Mouse (Mus musculus) erythroblast, embryonic 14.5 days (primary cell): ENCODE measurements around the gene Tspan3. TPM values are rescaled to one million over a fixed set of nuclear protein-coding genes. Genes with fewer than 3 reads are reported as not detected.

ENCODE experiments used
- H3K27me3 ChIP-seq: 2 replicates; pipeline ENCODE4 v1.6.1; 2012; ENCODE audit warnings: inconsistent platforms; ENCODE audit not compliant: control insufficient read depth
- H3K36me3 ChIP-seq: 2 replicates; pipeline ENCODE4 v1.6.1; 2012; ENCODE audit warnings: mild to moderate bottlenecking, inconsistent platforms; ENCODE audit not compliant: control insufficient read depth
- H3K4me1 ChIP-seq: 2 replicates; pipeline ENCODE4 v1.6.1; 2012; ENCODE audit warnings: inconsistent platforms; ENCODE audit not compliant: control insufficient read depth
- H3K4me3 ChIP-seq: replicated peaks from 2 replicates; pipeline ENCODE3; 2012; ENCODE audit warnings: moderate library complexity, mild to moderate bottlenecking, inconsistent platforms
- H3K9me3 ChIP-seq: 2 replicates; pipeline ENCODE4 v1.6.1; 2012; ENCODE audit warnings: low read length, inconsistent platforms, mixed read lengths; ENCODE audit not compliant: control insufficient read depth
- GATA1 ChIP-seq: IDR thresholded peaks from 2 replicates; pipeline ENCODE4 v1.6.1; 2012; ENCODE audit warnings: low read length, inconsistent platforms, mixed read lengths
- TAL1 ChIP-seq: IDR thresholded peaks from 3 replicates; pipeline ENCODE4 v1.6.1; 2012; ENCODE audit warnings: low read length, inconsistent platforms, mixed read lengths
- polyA plus RNA-seq: library from polyadenylated mRNA; stranded (reverse); fragments of >175 nt; gene quantifications from 2 replicates; pipeline ENCODE4 v1.2.3, GENCODE M21; 2012

The Tspan3 gene
- polyA plus RNA-seq, 1 experiment: 0.20 TPM

DNA sequence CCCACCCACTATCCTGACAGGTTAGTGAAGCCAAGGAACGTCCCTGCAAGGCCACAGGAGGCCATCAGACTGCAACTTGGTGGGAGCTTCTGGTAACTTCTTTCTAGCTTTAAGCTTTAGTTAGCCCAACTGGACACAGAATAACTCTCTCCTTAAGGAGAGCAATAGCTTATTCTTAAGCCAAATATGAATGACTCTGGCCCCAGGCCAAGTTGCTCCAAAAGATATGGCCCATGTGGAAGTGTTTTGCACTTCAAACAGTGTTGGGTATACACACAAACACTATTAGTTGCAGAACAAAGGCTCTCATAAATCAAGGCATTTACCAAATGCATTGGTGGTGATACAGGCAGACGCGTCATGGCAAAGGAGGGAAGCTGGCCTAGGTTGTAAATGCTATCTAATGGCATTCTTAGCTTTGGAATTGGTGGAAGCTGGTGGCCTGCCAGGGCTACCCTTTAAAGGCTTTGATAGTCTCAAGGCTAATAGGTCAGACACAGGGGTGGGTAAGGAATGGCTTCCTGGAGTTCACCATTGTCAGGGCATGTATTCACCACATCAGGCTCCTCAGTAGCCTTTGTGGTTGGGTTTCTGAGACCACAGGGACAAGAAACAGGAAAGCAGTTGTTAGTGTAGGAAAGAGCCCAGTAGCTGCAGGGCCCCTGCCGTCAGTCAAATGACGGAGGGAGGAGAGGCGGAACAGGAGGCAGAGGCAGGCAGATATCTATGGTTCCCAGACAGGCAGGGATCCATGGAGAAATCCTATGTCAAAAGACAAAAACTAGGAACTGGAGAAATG is 58.8 kb downstream of the Tspan3 start:
- H3K4me1 ChIP-seq: no peaks in the 10 kb centered on the region
- H3K9me3 ChIP-seq: no peaks in the 10 kb centered on the region
- TF ChIP-seq GATA1 (no peak), TAL1 (no peak)
- no peaks in the 10 kb centered on the region for H3K27me3 ChIP-seq
- H3K36me3 ChIP-seq: no peaks in the 10 kb centered on the region
- no peak overlapping the region for H3K4me3 ChIP-seq

DNA sequence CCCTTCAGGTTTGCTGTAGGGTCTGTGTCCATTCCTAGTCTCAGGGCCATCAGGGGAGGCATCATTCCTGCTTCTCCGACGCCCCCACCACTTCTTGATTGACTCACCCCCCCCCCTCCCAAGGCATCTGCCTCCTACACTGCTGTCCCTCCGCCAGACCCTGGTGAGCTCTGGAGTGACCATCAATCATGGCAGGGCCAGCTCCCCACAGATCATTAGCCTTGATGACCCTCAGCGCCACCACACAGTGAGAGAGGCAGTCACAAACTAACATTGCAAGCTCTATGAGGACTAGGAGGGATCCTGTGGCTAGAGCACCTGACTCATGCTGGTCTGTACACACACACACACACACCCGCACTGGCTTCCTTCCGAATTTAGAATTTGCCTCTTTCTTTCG is 60.4 kb downstream of the Tspan3 start:
- TF ChIP-seq GATA1 (no peak), TAL1 (no peak)
- no peaks in the 10 kb centered on the region for H3K4me1 ChIP-seq
- no peaks in the 10 kb centered on the region for H3K27me3 ChIP-seq
- H3K36me3 ChIP-seq: no peaks in the 10 kb centered on the region
- no peaks in the 10 kb centered on the region for H3K9me3 ChIP-seq
- H3K4me3 ChIP-seq: no peak overlapping the region

DNA sequence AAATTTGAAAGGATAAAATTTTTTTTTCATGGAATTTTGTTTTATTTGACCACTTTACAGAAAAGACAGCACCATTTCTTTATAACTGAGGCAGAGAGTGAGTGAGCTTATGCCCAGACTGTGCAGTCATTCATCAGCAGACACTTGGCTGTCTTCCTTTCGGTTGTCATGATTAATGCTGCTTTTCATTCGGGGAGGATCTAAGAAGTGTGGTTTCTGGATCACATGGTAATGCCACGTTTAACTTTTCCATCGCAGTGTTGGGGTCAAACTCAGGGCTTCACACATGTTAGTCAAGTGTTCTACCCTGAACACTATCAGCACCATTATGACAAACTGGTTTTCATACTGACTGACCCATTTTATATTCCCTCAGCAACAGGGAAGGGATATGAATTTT is 64.3 kb downstream of the Tspan3 start:
- H3K36me3 ChIP-seq: no peaks in the 10 kb centered on the region
- H3K4me1 ChIP-seq: no peaks in the 10 kb centered on the region
- TF ChIP-seq TAL1 (no peak), GATA1 (no peak)
- H3K9me3 ChIP-seq: no peaks in the 10 kb centered on the region
- no peaks in the 10 kb centered on the region for H3K27me3 ChIP-seq
- no peak overlapping the region for H3K4me3 ChIP-seq

DNA sequence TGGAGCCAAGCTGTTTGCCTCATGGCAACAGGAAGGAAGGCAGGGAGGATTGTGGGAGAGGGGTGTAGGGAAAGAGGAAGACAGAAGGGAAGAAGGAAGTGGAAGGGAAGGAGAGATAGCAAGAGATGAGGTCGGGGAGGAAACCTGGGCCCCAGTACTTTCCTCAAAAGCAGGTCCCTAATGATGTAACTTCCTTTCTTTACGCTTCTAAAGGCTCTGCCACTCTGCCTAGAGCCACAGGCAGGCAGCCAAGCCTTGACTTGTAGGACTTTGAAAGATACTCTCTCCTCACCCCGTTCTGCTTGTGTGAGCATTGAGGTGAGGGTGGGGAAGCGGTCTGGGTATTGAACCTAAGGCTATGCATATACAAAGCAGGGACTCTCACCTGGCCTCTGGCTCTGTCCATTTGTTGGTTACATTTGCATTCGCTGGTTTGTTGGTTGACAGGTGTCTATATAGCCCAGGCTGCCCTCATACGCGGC is 65.2 kb downstream of the Tspan3 start:
- no peaks in the 10 kb centered on the region for H3K27me3 ChIP-seq
- H3K9me3 ChIP-seq: no peaks in the 10 kb centered on the region
- no peaks in the 10 kb centered on the region for H3K4me1 ChIP-seq
- H3K36me3 ChIP-seq: no peaks in the 10 kb centered on the region
- TF ChIP-seq GATA1 (no peak), TAL1 (no peak)
- H3K4me3 ChIP-seq: no peak overlapping the region

DNA sequence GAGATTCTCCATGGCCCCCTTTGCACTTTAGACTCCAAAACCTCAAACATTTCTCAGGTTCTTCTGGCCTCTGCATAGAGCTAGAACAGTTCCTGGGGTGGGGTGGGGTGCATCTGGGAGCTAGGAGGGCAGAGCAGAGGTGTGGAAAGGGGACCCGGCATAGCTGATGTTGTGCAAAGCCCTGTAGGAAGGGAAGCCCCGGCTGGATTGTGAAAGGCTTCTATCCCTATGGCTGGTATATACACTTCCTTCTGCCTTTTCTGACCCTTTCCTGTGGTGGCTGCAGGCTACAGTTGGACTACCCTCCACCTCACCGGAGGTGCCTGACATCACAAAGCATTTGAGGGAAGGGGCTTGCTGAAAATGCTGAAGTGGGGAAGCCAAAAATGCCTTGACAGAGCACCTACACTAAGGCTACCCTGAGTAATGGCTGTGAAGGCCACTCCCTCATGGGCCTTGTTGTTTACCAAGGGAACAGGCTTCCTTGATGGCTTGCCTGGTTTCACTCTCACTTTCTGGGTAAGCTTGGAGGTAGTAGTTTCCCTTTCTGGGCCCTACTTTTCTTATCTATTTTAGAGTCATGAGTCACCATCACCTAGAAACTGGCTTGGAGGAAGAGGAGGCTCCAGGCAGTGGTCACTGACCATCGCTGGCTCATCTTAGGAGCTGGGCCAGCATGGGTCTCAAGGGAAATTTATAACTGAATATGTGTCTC is 67.5 kb downstream of the Tspan3 start:
- H3K36me3 ChIP-seq: no peaks in the 10 kb centered on the region
- no peaks in the 10 kb centered on the region for H3K4me1 ChIP-seq
- no peaks in the 10 kb centered on the region for H3K27me3 ChIP-seq
- no peaks in the 10 kb centered on the region for H3K9me3 ChIP-seq
- no peak overlapping the region for H3K4me3 ChIP-seq
- TF ChIP-seq TAL1 (no peak), GATA1 (no peak)

DNA sequence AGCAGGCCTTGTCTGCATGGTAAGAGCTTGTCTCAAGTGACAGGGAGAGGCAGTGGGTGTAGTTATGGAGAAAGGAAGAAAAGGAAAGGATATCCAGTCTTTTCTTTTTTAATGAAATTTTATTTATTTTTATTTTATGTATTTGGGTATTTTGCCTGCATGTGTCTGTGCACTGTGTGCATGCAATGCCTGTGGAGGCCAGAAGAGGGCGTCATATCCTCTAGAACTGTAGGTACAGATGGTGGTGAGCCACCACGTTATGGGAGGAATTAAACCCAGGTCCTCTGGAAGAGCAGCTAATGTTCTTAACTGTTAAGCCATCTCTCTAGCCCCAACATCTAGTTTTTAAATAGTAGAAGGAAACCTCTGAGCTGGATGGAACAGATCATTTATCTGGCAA is 73.2 kb downstream of the Tspan3 start:
- Histone ChIP-seq H3K27me3 (no peaks in the 10 kb centered on the region), H3K36me3 (no peaks in the 10 kb centered on the region), H3K9me3 (no peaks in the 10 kb centered on the region), H3K4me3 (no peak overlapping the region), H3K4me1 (no peaks in the 10 kb centered on the region)
- TF ChIP-seq TAL1 (no peak), GATA1 (no peak)

DNA sequence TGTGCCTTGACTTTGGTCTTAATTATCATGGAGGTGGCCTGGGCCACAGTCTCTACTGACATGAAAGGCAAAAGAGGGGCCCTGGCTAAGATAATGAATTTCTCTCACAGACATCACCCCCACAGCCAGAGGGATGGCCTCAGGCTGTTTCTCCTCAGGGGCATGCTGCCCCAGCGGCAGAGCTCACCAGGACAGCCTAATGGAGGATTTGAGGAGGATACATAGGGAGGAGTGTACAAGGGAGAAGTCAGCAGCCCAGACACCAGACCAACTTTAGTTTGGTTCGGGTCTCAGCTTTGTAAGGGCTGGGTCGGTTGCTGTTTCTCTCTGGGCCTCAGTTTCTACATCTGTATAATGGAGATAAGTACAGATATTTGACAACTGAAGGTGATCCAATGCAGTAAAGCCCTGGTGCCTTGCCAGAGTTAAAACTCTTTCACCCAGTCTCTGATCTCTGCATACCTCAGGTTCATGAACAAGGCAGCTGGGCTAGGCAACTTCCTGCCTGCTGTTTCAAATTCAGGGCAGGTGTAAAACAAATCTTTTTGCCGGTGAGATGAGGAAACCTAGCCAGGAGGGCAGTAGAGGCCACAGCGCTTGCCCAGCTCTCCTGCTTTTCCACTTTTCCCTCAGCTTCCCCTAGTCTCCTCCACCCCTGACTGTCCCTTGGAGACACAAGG is 74.6 kb downstream of the Tspan3 start:
- Histone ChIP-seq H3K4me3 (no peak overlapping the region), H3K9me3 (no peaks in the 10 kb centered on the region), H3K4me1 (no peaks in the 10 kb centered on the region), H3K27me3 (no peaks in the 10 kb centered on the region), H3K36me3 (no peaks in the 10 kb centered on the region)
- TF ChIP-seq GATA1: no peak
- TF ChIP-seq TAL1: no peak

DNA sequence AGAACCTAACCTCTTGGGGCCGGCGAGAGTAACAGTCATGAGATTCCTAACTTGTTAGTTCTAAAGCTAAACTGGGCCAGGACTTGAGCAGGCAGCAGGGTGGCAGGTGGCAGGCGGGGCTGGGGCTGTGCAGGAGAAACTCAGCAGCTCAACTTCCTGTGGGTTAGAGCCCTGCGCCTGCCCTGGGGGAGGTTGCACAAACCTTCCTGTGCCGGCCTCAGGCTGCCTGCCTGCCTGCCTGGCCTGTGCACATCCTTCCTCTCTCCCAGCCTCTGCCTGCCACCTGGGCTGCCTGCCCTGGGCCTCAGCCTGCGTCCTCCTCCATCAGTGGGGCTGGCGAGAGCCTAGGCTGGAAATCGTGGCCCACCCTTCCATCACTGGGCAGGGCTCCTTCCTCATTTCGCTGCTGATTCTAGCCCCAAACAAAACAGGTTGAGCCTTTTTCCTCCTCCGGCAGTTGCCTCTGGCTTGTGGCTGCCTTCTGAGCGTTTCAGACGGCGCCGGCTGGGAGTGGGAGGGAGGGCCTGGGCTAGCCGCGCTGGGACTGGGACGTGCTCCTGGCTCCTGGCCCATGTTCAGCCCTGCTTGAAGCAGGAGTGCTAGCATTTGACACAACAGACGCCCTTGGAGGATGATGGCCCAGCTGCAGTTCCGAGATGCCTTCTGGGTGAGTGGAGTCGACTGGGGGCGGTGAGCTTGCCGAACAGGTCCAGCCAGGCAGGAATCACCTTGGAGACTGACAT is 75.3 kb downstream of the Tspan3 start, which contains the start of gene Pstpip1:
Pstpip1 (plus strand) TSS at position 185 of the 743 bp plus-strand sequence.
- no peak within 1 kb of the TSS for H3K4me3 ChIP-seq
- H3K36me3 ChIP-seq: no peaks in the 10 kb centered on the region
- no peaks in the 10 kb centered on the region for H3K9me3 ChIP-seq
- no peaks in the 10 kb centered on the region for H3K27me3 ChIP-seq
- H3K4me1 ChIP-seq: no peaks in the 10 kb centered on the region
- no peak for TF ChIP-seq TAL1

DNA sequence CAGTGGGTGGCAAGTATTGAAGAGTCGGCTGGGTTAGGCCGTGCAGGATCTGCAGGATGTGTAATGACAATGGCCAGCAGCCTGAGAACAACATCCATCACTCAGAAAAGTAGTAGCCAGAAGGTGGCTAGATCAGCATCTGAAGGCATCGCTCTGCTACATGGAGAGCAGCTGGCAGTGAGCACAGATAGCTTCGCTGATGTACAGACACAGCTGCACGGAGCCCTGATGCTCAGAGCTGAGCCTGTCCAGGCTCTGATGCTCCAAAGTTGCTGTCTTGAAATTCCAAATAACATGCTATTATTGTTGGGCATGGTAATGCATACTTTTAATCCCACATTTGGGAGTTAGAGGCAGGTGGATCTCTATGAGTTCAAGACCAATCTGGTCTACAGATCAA is 78.8 kb downstream of the Tspan3 start:
- TF ChIP-seq GATA1: no peak
- no peak for TF ChIP-seq TAL1
- Histone ChIP-seq H3K4me1 (no peaks in the 10 kb centered on the region), H3K4me3 (no peak overlapping the region), H3K36me3 (no peaks in the 10 kb centered on the region), H3K27me3 (no peaks in the 10 kb centered on the region), H3K9me3 (no peaks in the 10 kb centered on the region)

Other genes with a start within 250 kb of the Tspan3 start
- gene Scaper, start 227.4 kb downstream of the Tspan3 start, polyA plus RNA-seq: 0.01 and 0.03 TPM in 2 replicates
- gene 4930563M21Rik, start 154.9 kb downstream of the Tspan3 start, polyA plus RNA-seq: not detected in 2 replicates
- 0.55 and 0.66 TPM in 2 replicates for gene Rcn2, start 123.6 kb downstream of the Tspan3 start, polyA plus RNA-seq
- 0.06 TPM in 1 of 2 replicates, not detected in the other for gene Pstpip1, start 75.5 kb downstream of the Tspan3 start, polyA plus RNA-seq